Mouse (Mus musculus) embryonic fibroblast, embryonic 13.5 days (primary cell): ENCODE measurements around the gene Acadvl. TPM values are rescaled to one million over a fixed set of nuclear protein-coding genes. Genes with fewer than 3 reads are reported as not detected.
A peak's percentile ranks its signal among the peaks of the same experiment; 100 is the strongest.

ENCODE experiments used
- H3K27ac ChIP-seq: 2 replicates; pipeline ENCODE4 v1.5.1; 2012; ENCODE audit warnings: low read length, control low read depth, inconsistent platforms; ENCODE audit not compliant: insufficient read depth
- H3K4me1 ChIP-seq: 2 replicates; pipeline ENCODE4 v1.6.1; 2011; ENCODE audit warnings: low read length; ENCODE audit not compliant: control insufficient read depth, insufficient read depth
- H3K4me3 ChIP-seq: 2 replicates; pipeline ENCODE4 v1.5.1; 2011; ENCODE audit warnings: mild to moderate bottlenecking, control low read depth, low read length; ENCODE audit not compliant: insufficient read depth
- CTCF ChIP-seq: IDR thresholded peaks from 2 replicates; pipeline ENCODE4 v1.5.1; 2011; ENCODE audit warnings: mild to moderate bottlenecking, control low read depth, low read length, moderate library complexity, borderline replicate concordance; ENCODE audit not compliant: insufficient read depth
- POLR2A ChIP-seq: IDR thresholded peaks from 2 replicates; pipeline ENCODE4 v1.6.1; 2011; ENCODE audit warnings: low read depth, mild to moderate bottlenecking, control low read depth, low read length, moderate library complexity
- polyA plus RNA-seq: library from polyadenylated mRNA; stranded (reverse); fragments of >200 nt; gene quantifications from 2 replicates; pipeline ENCODE4 v1.2.4, GENCODE M21; 2011; ENCODE audit warnings: low read depth; ENCODE audit not compliant: missing spikeins, insufficient read length

The Acadvl gene
- polyA plus RNA-seq: 47.4 and 57.9 TPM in 2 replicates

DNA sequence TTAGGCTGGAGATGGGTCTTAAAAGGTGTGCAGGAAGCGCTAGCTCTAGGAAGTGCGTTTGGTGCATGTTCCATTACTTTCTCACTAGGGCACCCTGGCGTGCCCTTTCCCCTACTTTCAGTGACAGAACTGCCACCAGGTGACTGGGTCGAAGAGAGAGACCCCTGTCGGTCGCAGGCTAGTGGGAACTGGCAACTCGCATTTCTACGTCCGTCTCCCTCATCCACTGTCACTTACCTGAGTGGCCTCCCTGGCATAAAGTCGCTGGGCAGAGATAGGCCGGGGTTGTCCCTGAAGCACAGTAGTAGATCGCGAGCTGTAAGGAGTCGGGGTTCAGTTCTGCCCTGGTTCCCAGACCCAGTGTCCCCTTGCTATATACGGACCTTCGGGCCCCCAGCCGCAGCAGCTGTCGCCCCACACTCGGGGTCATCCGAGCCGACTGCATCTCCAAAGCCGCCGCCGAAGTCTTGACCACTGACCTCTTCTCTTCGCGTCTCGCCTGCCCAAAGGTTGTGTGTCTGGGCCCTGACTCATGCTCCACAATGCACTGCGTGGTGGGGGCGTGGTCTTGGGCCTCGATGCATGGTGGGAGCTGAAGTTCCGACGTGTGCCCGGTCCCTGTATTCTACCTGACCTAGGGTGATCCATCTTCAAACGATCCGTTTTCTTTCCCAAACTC lies at the start of gene Acadvl:
TSS of gene Acadvl (minus strand) at position 532 of the 679 bp plus-strand sequence.
- peak within 1 kb of the TSS; percentile 5; the same call in 1 of the 2 replicates for H3K27ac ChIP-seq
- TF ChIP-seq CTCF: no peak
- TF ChIP-seq POLR2A: peak; percentile 89
- H3K4me3 ChIP-seq: peak within 1 kb of the TSS; percentile 54
- 0 out of 2 replicates have a peak, but pooled peaks cover 7% of the 10 kb centered on the region for H3K4me1 ChIP-seq

DNA sequence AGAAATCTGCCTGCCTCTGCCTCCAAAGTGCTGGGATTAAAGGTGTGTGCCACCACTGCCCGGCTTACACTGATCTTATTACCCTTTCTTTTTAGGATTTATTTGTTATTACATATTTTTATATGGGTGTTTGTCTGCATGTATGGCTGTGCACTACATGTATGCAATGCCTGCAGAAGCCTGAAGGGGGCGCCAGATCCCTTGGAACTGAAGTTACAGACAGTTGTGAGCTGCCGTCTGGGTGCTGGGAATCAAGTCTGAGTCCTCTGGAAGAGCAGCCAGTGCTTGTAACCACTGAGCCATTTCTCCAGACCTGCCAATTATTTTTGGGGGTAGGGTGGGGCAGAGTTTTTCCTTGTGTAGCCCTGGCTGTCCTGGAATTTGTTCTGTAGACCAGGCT lies 47.8 kb upstream of the Acadvl start:
- Histone ChIP-seq H3K27ac (no peak overlapping the region), H3K4me1 (no peaks in the 10 kb centered on the region), H3K4me3 (no peak overlapping the region)
- no peak for TF ChIP-seq POLR2A
- no peak for TF ChIP-seq CTCF

DNA sequence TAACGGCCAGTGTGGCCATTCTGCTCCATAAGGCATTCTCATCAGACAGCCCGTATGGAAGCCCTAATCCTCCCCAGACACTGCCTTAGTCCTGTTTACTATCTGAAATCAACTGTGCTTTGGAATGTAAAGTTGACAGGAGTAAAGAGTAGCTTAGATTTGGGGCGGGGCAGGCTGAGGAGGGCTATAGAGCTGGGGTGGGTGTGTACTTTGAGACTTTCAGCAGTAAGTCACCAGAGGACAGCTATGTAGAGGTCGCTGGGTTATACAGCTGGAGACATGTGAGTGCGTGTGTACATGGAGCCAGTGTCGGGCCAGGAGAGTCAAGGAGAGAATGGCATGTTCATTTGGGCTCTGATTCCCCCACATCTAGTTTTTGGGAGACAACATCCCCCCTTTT lies 44.7 kb upstream of the Acadvl start:
- Histone ChIP-seq H3K4me1 (no peaks in the 10 kb centered on the region), H3K4me3 (no peak overlapping the region), H3K27ac (no peak overlapping the region)
- TF ChIP-seq POLR2A (no peak), CTCF (no peak)

DNA sequence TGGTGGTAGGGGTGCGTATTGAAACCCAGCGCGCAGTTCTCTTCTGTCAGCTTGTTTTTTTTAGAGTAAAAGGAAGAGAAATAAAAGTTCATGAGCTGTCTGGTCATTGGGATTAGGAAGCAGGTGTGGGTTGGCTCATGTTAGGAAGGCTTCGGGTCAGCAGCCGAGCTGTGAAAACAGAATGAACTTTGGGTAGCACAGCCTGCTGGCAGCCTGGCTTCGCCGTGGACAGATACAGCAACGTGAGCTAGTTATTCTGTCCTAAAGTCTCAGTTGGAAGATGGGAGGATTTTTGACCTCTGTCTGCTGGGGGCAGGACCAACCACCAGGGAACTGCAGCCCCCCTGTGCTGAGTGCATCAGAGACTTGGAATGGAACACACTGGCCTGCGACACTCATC lies 42.6 kb upstream of the Acadvl start:
- TF ChIP-seq POLR2A (no peak), CTCF (no peak)
- no peak overlapping the region for H3K27ac ChIP-seq
- no peak overlapping the region for H3K4me3 ChIP-seq
- no peaks in the 10 kb centered on the region for H3K4me1 ChIP-seq

DNA sequence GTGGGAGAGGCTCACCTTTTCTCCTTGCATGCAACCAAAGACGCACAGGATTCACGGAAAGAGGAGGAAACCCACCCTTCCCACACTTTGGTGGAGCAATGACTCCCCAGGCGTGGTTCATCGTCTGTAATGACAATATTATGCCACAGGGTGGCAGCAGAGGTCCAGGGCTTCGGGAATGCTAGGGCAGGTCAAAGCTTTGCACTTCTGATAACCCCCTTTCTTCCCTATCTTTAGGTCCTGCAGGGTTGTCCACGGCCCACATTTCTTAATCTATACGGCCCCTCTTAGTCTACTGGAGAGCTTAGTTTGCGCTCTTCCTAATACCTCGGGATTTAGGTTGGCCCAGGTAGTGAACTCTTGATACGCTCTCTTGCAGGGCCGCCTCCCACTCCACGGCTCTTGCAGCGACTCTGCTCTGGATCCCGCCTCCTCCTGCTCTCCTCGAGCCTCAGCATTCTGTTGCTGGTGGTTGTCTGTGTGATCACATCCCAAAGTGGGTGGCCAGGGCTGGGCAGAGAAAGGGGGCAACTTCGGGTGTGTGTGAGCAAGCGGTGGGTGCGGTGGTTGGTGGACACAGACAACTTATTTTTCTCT lies 40.5 kb upstream of the Acadvl start:
- TF ChIP-seq POLR2A (no peak), CTCF (peak; percentile 64)
- Histone ChIP-seq H3K4me3 (no peak overlapping the region), H3K4me1 (no peaks in the 10 kb centered on the region), H3K27ac (no peak overlapping the region)

DNA sequence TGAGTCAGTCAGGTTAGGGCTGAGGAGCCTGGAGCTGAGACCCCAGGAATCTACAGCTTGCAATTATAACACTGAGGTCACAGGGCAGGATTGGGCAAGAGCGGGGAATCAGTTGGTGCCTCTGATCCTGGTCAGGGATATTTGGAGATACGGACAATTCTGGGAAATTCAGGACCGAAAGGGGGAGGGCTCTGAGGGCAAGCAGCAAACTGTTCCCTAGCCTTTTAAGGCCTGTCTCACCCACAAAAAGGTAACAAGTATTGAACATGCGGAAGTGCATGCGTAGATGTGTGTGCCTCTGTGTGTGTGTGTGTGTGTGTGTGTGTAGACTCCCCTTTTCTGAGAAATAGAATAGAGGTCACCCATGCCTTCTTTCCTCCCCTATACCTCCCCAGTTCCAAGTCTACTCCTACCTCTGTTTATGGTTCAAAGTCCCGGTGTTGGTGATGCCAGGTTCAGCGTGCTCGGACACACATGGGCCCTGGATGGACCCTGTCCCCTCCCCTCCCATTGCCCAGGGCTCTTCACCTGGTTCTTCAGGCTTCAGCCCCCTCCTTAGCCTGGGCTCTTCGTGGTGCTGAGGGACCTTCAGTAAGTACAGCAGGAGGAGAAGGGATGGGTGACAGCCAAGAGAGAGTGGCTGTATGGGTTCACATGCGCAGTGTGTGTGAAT lies 38.8 kb upstream of the Acadvl start, which contains the start of gene Asgr1:
TSS of gene Asgr1 (plus strand) at position 188 of the 673 bp plus-strand sequence.
- no peak within 1 kb of the TSS for H3K4me3 ChIP-seq
- no peak for TF ChIP-seq POLR2A
- TF ChIP-seq CTCF: no peak
- H3K4me1 ChIP-seq: no peaks in the 10 kb centered on the region
- no peak within 1 kb of the TSS for H3K27ac ChIP-seq

DNA sequence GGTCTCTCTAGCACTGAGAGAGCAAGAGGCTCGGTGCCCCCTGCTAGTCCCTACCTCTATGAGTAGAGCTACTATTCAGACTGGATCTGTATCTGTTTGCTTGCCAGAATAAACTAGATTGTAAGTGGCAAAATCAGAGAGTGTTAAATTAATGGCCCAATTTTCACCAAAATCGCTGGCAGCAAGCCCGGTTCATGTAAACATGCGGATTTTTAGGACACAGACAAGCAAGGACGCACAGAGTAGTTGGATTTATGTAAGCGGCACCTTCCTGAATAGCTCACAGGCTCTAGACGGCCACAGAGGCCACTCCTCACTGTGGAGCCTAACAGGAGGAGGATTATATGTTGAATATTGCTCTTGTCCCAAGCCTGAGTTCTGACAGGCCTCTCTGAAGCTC lies 37.9 kb upstream of the Acadvl start:
- Histone ChIP-seq H3K4me3 (no peak overlapping the region), H3K27ac (no peak overlapping the region), H3K4me1 (no peaks in the 10 kb centered on the region)
- TF ChIP-seq POLR2A (no peak), CTCF (no peak)

DNA sequence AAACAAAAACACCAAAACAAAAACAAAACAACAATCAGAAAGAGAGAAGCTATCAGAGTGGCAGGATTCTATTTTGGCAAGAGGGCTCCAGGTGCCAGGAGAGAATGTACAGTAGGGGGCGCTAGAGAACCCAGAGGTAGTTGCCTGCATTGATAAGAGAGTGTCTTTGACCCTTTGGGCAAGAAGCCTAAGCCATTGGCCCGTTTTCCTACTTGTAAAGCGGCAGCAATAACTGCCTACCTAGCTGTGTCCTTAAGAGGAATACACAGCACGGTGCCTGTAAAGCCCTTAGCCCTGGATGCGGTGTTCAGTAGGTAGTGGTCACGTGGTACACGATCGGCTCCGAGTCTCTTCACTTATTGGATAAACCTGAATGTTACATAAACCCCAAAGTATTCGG lies 34.6 kb upstream of the Acadvl start:
- H3K27ac ChIP-seq: no peak overlapping the region
- TF ChIP-seq POLR2A (no peak), CTCF (no peak)
- H3K4me3 ChIP-seq: no peak overlapping the region
- no peaks in the 10 kb centered on the region for H3K4me1 ChIP-seq

DNA sequence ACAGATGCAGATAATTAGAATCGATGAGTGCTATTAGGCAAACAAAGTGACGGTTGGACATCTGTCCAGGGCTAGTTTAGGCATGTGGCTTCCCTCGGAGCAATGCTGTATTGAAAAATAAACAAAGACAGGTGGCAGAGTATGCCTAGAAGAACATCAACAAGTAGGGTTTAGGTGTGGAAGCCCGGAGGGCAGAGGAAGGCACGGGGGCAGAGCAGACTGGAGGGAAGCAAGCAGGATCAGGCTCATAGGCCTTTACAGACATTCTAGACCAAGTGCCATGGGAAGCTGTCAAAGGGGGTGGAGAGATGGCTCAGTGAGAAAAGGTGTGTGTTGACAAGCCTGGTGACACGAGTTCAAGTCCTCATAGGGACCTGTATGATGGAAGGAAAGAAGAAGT lies 34.2 kb upstream of the Acadvl start:
- Histone ChIP-seq H3K4me3 (no peak overlapping the region), H3K27ac (no peak overlapping the region), H3K4me1 (no peaks in the 10 kb centered on the region)
- TF ChIP-seq CTCF: no peak
- TF ChIP-seq POLR2A: no peak

DNA sequence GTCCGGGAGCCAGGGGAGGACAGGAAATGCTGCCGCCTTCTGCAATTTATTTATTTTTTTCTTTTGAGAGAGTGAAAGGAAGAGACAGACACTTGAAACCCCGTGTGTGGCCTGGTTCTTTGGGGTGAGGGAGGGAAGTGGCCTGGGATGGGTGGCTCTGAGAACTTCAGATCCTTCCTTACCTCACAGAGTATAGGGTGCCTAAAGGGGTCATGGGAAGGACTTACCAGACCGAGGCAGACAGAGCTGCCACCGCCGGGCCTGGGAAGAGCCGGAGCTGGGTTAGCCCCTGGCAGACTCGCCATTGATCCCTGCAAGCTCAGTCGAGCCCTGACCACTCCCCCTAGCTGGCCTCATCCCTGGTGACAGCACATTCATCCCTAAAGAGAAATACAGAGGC lies 30.2 kb upstream of the Acadvl start:
- Histone ChIP-seq H3K27ac (no peak overlapping the region), H3K4me3 (no peak overlapping the region), H3K4me1 (no peaks in the 10 kb centered on the region)
- TF ChIP-seq CTCF (no peak), POLR2A (no peak)
